In the genomic region with DNA sequence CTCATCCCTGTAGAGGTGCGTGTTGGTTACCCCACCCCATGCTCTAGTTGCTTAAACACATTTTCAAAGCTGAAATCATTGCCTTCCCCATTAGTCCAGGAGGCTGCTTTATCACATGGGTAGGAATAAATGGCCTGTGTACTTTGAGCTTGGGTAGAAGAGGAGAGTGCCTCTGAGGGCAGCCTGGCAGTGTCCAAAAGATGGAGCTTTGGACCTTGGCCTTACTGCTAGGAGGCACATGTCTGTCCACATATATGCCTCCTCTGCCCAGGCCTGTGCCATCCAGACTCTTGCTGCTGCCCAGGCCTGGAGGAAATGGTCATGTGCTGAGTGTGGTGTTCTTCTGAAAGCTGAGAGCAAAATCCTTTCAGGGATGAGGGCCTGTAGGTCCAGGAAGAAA, we compare ENCODE assay signal across 22 mouse cellular contexts. TPM values are rescaled to one million over a fixed set of nuclear protein-coding genes. Genes with fewer than 3 reads are reported as not detected.
A peak's percentile ranks its signal among the peaks of the same experiment; 100 is the strongest.
DNase-seq lines count a peak whose midpoint lies in the region; ATAC-seq and TF ChIP-seq lines count a peak whose summit lies in the region.
"Had no signal": no experiment of that assay in that cellular context is flagged by ENCODE, and none has a peak within 500 bp of the region (broad histone marks: within the 10 kb centered on the region; RNA-seq: fewer than 3 reads in every experiment).

No protein-coding gene starts in this region.

- H3K27ac ChIP-seq in hindbrain, embryonic 10.5 days = peak overlapping the region; percentile 37
- H3K27ac ChIP-seq in hindbrain, embryonic 14.5 days = no peak overlapping the region
- 0 out of 2 replicates have a peak overlapping the region, but pooled peaks have one; percentile 5 for H3K27ac ChIP-seq in intestine, embryonic 15.5 days
- H3K27ac ChIP-seq in liver, postnatal 0 days (ENCODE audit: low read depth) = 0 out of 2 replicates have a peak overlapping the region, but pooled peaks have one; percentile 2
- no peak overlapping the region for H3K27ac ChIP-seq in forebrain, embryonic 11.5 days (ENCODE audit: low read depth, low read length)
- H3K27ac ChIP-seq: embryonic facial prominence, embryonic 15.5 days; forebrain, embryonic 12.5 days; heart, adult 2 months; midbrain, embryonic 10.5 days; neural tube, embryonic 12.5 days had no signal

- no peaks in the 10 kb centered on the region for H3K9me3 ChIP-seq in hindbrain, embryonic 10.5 days
- H3K9me3 ChIP-seq in hindbrain, embryonic 14.5 days (ENCODE audit: control insufficient read depth, low read length) = no peaks in the 10 kb centered on the region
- no peaks in the 10 kb centered on the region for H3K9me3 ChIP-seq in intestine, embryonic 15.5 days
- no peaks in the 10 kb centered on the region for H3K9me3 ChIP-seq in liver, postnatal 0 days (ENCODE audit: low read length)
- H3K9me3 ChIP-seq in forebrain, embryonic 11.5 days (ENCODE audit: control insufficient read depth, low read length) = no peaks in the 10 kb centered on the region
- H3K9me3 ChIP-seq: embryonic facial prominence, embryonic 15.5 days; forebrain, embryonic 12.5 days; midbrain, embryonic 10.5 days; neural tube, embryonic 12.5 days had no signal

- no peak overlapping the region for H3K4me3 ChIP-seq in hindbrain, embryonic 10.5 days
- no peak overlapping the region for H3K4me3 ChIP-seq in hindbrain, embryonic 14.5 days (replicated peaks; ENCODE audit: low read length)
- H3K4me3 ChIP-seq in intestine, embryonic 15.5 days (replicated peaks) = no peak overlapping the region
- no peak overlapping the region for H3K4me3 ChIP-seq in liver, postnatal 0 days (ENCODE audit: low read depth, low read length)
- no peak overlapping the region for H3K4me3 ChIP-seq in forebrain, embryonic 11.5 days (ENCODE audit: low read depth, low read length)
- H3K4me3 ChIP-seq: embryonic facial prominence, embryonic 15.5 days; forebrain, embryonic 12.5 days; heart, adult 2 months; midbrain, embryonic 10.5 days; neural tube, embryonic 12.5 days had no signal

- TF ChIP-seq CTCF in liver, postnatal 0 days (IDR thresholded peaks at IDR 0.05; ENCODE audit: low read depth) = no peak

- TF ChIP-seq EP300 in liver, postnatal 0 days (IDR thresholded peaks at IDR 0.05; ENCODE audit: low read depth) = no peak

- no peak overlapping the region for H3K4me2 ChIP-seq in hindbrain, embryonic 14.5 days (replicated peaks)
- H3K4me2 ChIP-seq in intestine, embryonic 15.5 days (replicated peaks) = no peak overlapping the region
- no peak overlapping the region for H3K4me2 ChIP-seq in liver, postnatal 0 days (ENCODE audit: low read depth, low read length)
- H3K4me2 ChIP-seq in forebrain, embryonic 11.5 days (ENCODE audit: low read depth, low read length, severe bottlenecking) = no peak overlapping the region
- H3K4me2 ChIP-seq: embryonic facial prominence, embryonic 15.5 days; forebrain, embryonic 12.5 days; neural tube, embryonic 12.5 days had no signal

- no peak for ATAC-seq in hindbrain, embryonic 14.5 days (ENCODE audit: low FRiP score)
- ATAC-seq in intestine, embryonic 15.5 days = peak; percentile 27; the same call in 1 of the 2 replicates
- ATAC-seq in liver, postnatal 0 days = peak; percentile 58
- ATAC-seq in forebrain, embryonic 11.5 days (replicated peaks; ENCODE audit: low FRiP score) = no peak
- ATAC-seq: hindbrain, embryonic 16.5 days had no signal

- H3K4me1 ChIP-seq in hindbrain, embryonic 10.5 days (replicated peaks) = peaks cover 13% of the 10 kb centered on the region
- no peaks in the 10 kb centered on the region for H3K4me1 ChIP-seq in hindbrain, embryonic 14.5 days (replicated peaks; ENCODE audit: control insufficient read depth, insufficient read depth, low read length)
- peaks cover 14% of the 10 kb centered on the region for H3K4me1 ChIP-seq in intestine, embryonic 15.5 days (replicated peaks)
- H3K4me1 ChIP-seq in liver, postnatal 0 days (ENCODE audit: insufficient read depth) = peaks cover 19% of the 10 kb centered on the region
- no peaks in the 10 kb centered on the region for H3K4me1 ChIP-seq in forebrain, embryonic 11.5 days (replicated peaks; ENCODE audit: control insufficient read depth, insufficient read depth, low read length)
- H3K4me1 ChIP-seq: embryonic facial prominence, embryonic 15.5 days; forebrain, embryonic 12.5 days; midbrain, embryonic 10.5 days; neural tube, embryonic 12.5 days had no signal

- no peak overlapping the region for H3K9ac ChIP-seq in hindbrain, embryonic 14.5 days
- H3K9ac ChIP-seq in intestine, embryonic 15.5 days = no peak overlapping the region
- no peak overlapping the region for H3K9ac ChIP-seq in liver, postnatal 0 days (replicated peaks)
- H3K9ac ChIP-seq in forebrain, embryonic 11.5 days (ENCODE audit: low read length) = no peak overlapping the region
- H3K9ac ChIP-seq: embryonic facial prominence, embryonic 15.5 days; forebrain, embryonic 12.5 days; neural tube, embryonic 12.5 days had no signal

- DNase-seq in hindbrain, embryonic 10.5 days (ENCODE audit: low spot score) = no peak
- no peak for DNase-seq in hindbrain, embryonic 14.5 days (ENCODE audit: low spot score)
- DNase-seq in kidney, postnatal 25 days = peak; percentile 65 to 89
- no peak for DNase-seq in liver, postnatal 0 days
- no peak for DNase-seq in retina, postnatal 1 day
- no peak for DNase-seq in forebrain, embryonic 11.5 days (ENCODE audit: low spot score)
- DNase-seq: cerebellum, adult 9-11 months; gastrocnemius, postnatal 10 days; heart, adult 2 months; heart, postnatal 10 days; layer of hippocampus, postnatal 36 days; left cerebral cortex, postnatal 4 days; lung, adult 2 months; lung, postnatal 4 days; right cerebral cortex, postnatal 14 days; thymus, postnatal 14 days had no signal

- H3K27me3 ChIP-seq in hindbrain, embryonic 10.5 days (ENCODE audit: insufficient read depth, poor library complexity, severe bottlenecking) = no peaks in the 10 kb centered on the region
- H3K27me3 ChIP-seq in hindbrain, embryonic 14.5 days (ENCODE audit: control insufficient read depth, insufficient read depth, low read length) = no peaks in the 10 kb centered on the region
- no peaks in the 10 kb centered on the region for H3K27me3 ChIP-seq in intestine, embryonic 15.5 days (replicated peaks)
- no peaks in the 10 kb centered on the region for H3K27me3 ChIP-seq in liver, postnatal 0 days (ENCODE audit: insufficient read depth, low read length)
- H3K27me3 ChIP-seq in forebrain, embryonic 11.5 days (ENCODE audit: control insufficient read depth, insufficient read depth, low read length) = no peaks in the 10 kb centered on the region
- H3K27me3 ChIP-seq: embryonic facial prominence, embryonic 15.5 days; forebrain, embryonic 12.5 days; neural tube, embryonic 12.5 days had no signal

- 91% methylated on average over 1 of the region's 1 CpGs for WGBS in hindbrain, embryonic 10.5 days
- 100% methylated on average over 1 of the region's 1 CpGs for WGBS in hindbrain, embryonic 14.5 days
- 84% methylated on average over 1 of the region's 1 CpGs for WGBS in intestine, embryonic 15.5 days
- 77% methylated on average over 1 of the region's 1 CpGs for WGBS in liver, postnatal 0 days (ENCODE audit: insufficient replicate concordance)
- 93% methylated on average over 1 of the region's 1 CpGs for WGBS in forebrain, embryonic 11.5 days

- H3K36me3 ChIP-seq in hindbrain, embryonic 10.5 days = peaks cover 52% of the 10 kb centered on the region
- no peaks in the 10 kb centered on the region; the same call in 1 of the 2 replicates for H3K36me3 ChIP-seq in hindbrain, embryonic 14.5 days (replicated peaks; ENCODE audit: control insufficient read depth, insufficient read depth)
- H3K36me3 ChIP-seq in intestine, embryonic 15.5 days = peaks cover 19% of the 10 kb centered on the region
- no peaks in the 10 kb centered on the region; the same call in 1 of the 2 replicates for H3K36me3 ChIP-seq in liver, postnatal 0 days (replicated peaks; ENCODE audit: insufficient read depth, low read length)
- no peaks in the 10 kb centered on the region; the same call in none of the 2 replicates for H3K36me3 ChIP-seq in forebrain, embryonic 11.5 days (ENCODE audit: control insufficient read depth, insufficient read depth, low read length)

RNA-seq across cellular contexts. Expression of a gene that starts 16.2 kb away (rescaled TPM):
- 14.7 and 16.3 TPM in 2 replicates for polyA plus RNA-seq in hindbrain, embryonic 10.5 days (2016; fragmentation: Nextera tagmentation; extraction: Ambion mirVana)
- polyA plus RNA-seq in hindbrain, embryonic 14.5 days (2014; fragmentation: Nextera tagmentation; extraction: Ambion mirVana) = 7.0 and 9.6 TPM in 2 replicates
- 21.8 and 26.3 TPM in 2 replicates for polyA plus RNA-seq in intestine, embryonic 15.5 days (2015; fragmentation: Nextera tagmentation; extraction: Ambion mirVana)
- 5.6 and 5.7 TPM in 2 replicates for polyA plus RNA-seq in liver, postnatal 0 days (2015; fragmentation: Nextera tagmentation; extraction: Ambion mirVana)
- polyA plus RNA-seq in forebrain, embryonic 11.5 days (2014; fragmentation: Nextera tagmentation; extraction: Ambion mirVana) = 22.0 and 24.5 TPM in 2 replicates

RNA-seq across cellular contexts. Expression of a gene that starts 33.0 kb away (rescaled TPM):
- 0.57 and 0.99 TPM in 2 replicates for polyA plus RNA-seq in hindbrain, embryonic 10.5 days (2016; fragmentation: Nextera tagmentation; extraction: Ambion mirVana)
- 3.2 and 3.5 TPM in 2 replicates for polyA plus RNA-seq in hindbrain, embryonic 14.5 days (2014; fragmentation: Nextera tagmentation; extraction: Ambion mirVana)
- polyA plus RNA-seq in intestine, embryonic 15.5 days (2015; fragmentation: Nextera tagmentation; extraction: Ambion mirVana) = 3.6 and 4.9 TPM in 2 replicates
- 25.8 and 33.4 TPM in 2 replicates for polyA plus RNA-seq in liver, postnatal 0 days (2015; fragmentation: Nextera tagmentation; extraction: Ambion mirVana)
- polyA plus RNA-seq in forebrain, embryonic 11.5 days (2014; fragmentation: Nextera tagmentation; extraction: Ambion mirVana) = 1.1 and 1.5 TPM in 2 replicates

RNA-seq across cellular contexts. Expression of a gene that starts 38.9 kb away (rescaled TPM):
- 11.1 and 15.1 TPM in 2 replicates for polyA plus RNA-seq in hindbrain, embryonic 10.5 days (2016; fragmentation: Nextera tagmentation; extraction: Ambion mirVana)
- polyA plus RNA-seq in hindbrain, embryonic 14.5 days (2014; fragmentation: Nextera tagmentation; extraction: Ambion mirVana) = 25.3 and 28.4 TPM in 2 replicates
- polyA plus RNA-seq in intestine, embryonic 15.5 days (2015; fragmentation: Nextera tagmentation; extraction: Ambion mirVana) = 11.1 and 11.2 TPM in 2 replicates
- 2.5 TPM in 2 replicates for polyA plus RNA-seq in liver, postnatal 0 days (2015; fragmentation: Nextera tagmentation; extraction: Ambion mirVana)
- polyA plus RNA-seq in forebrain, embryonic 11.5 days (2014; fragmentation: Nextera tagmentation; extraction: Ambion mirVana) = 13.6 and 13.9 TPM in 2 replicates

RNA-seq across cellular contexts. Expression of a gene that starts 48.3 kb away (rescaled TPM):
- 12.0 and 12.8 TPM in 2 replicates for polyA plus RNA-seq in hindbrain, embryonic 10.5 days (2016; fragmentation: Nextera tagmentation; extraction: Ambion mirVana)
- polyA plus RNA-seq in hindbrain, embryonic 14.5 days (2014; fragmentation: Nextera tagmentation; extraction: Ambion mirVana) = 9.8 and 11.3 TPM in 2 replicates
- polyA plus RNA-seq in intestine, embryonic 15.5 days (2015; fragmentation: Nextera tagmentation; extraction: Ambion mirVana) = 12.0 and 12.8 TPM in 2 replicates
- 3.9 and 4.2 TPM in 2 replicates for polyA plus RNA-seq in liver, postnatal 0 days (2015; fragmentation: Nextera tagmentation; extraction: Ambion mirVana)
- 11.5 and 11.6 TPM in 2 replicates for polyA plus RNA-seq in forebrain, embryonic 11.5 days (2014; fragmentation: Nextera tagmentation; extraction: Ambion mirVana)

Comparison
In these comparisons a context has a peak if more than half of its experiments do, and no peak if none do; other contexts are left out.
1. H3K27ac ChIP-seq: peak in hindbrain, embryonic 10.5 days (single experiment), intestine, embryonic 15.5 days (single experiment) and liver, postnatal 0 days (single experiment); none in hindbrain, embryonic 14.5 days (single experiment) and forebrain, embryonic 11.5 days (single experiment).
2. DNase-seq: peak in kidney, postnatal 25 days (2 of 2); none in hindbrain, embryonic 10.5 days (single experiment), hindbrain, embryonic 14.5 days (single experiment), liver, postnatal 0 days (single experiment), retina, postnatal 1 day (single experiment) and forebrain, embryonic 11.5 days (single experiment).
3. ATAC-seq: peak in intestine, embryonic 15.5 days (single experiment) and liver, postnatal 0 days (single experiment); none in hindbrain, embryonic 14.5 days (single experiment) and forebrain, embryonic 11.5 days (single experiment).